Mouse (Mus musculus) MEL (cell line): ENCODE results near the gene Serpina3i. TPM values are rescaled to one million over a fixed set of nuclear protein-coding genes. Genes with fewer than 3 reads are reported as not detected.

Experiments
- DNase-seq: peaks from one replicate; pipeline ENCODE4 v3.0.0; 2011; ENCODE audit warnings: low read depth, low spot score
- H3K27ac ChIP-seq: 2 replicates; pipeline ENCODE4 v1.5.1; 2012; ENCODE audit warnings: low read depth, mild to moderate bottlenecking, control low read depth, low read length, moderate library complexity; ENCODE audit not compliant: control insufficient read depth
- H3K27me3 ChIP-seq, 2 experiments: fragments of 150-350 bp in 1 of 2; sonication (generic) in 1 of 2; 2 replicates each; pipeline ENCODE4 v1.6.1; 2012; ENCODE audit warnings: low read length in 2 of 2, mild to moderate bottlenecking in 2 of 2, improper control_type of control experiment in 1 of 2, moderate library complexity in 1 of 2; ENCODE audit not compliant: insufficient read depth in 2 of 2, control insufficient read depth in 1 of 2
- H3K36me3 ChIP-seq, 2 experiments: 2 replicates each; pipeline ENCODE4 v1.6.1; 2012 to 2014; ENCODE audit warnings: low read length in 2 of 2, improper control_type of control experiment in 1 of 2, inconsistent platforms in 1 of 2, mild to moderate bottlenecking in 1 of 2; ENCODE audit not compliant: insufficient read depth in 2 of 2, control insufficient read depth in 1 of 2
- H3K4me1 ChIP-seq, 2 experiments: fragments of 150-350 bp in 1 of 2; sonication (generic) in 1 of 2; 2 replicates each; pipeline ENCODE4 v1.6.1; 2012; ENCODE audit warnings: low read length in 2 of 2, improper control_type of control experiment in 1 of 2, mild to moderate bottlenecking in 1 of 2; ENCODE audit not compliant: insufficient read depth in 2 of 2, control insufficient read depth in 1 of 2
- H3K4me3 ChIP-seq, 2 experiments: fragments of 150-350 bp in 1 of 2; sonication (generic) in 1 of 2; 2 replicates each; pipeline ENCODE4 v1.5.1; 2012; ENCODE audit warnings: low read depth in 2 of 2, low read length in 2 of 2, mild to moderate bottlenecking in 2 of 2, moderate library complexity in 2 of 2, control low read depth in 1 of 2, improper control_type of control experiment in 1 of 2; ENCODE audit not compliant: control insufficient read depth in 1 of 2, insufficient read depth in 1 of 2
- H3K79me2 ChIP-seq: 2 replicates; pipeline ENCODE4 v1.6.1; 2012; ENCODE audit warnings: mild to moderate bottlenecking, low read length, moderate library complexity; ENCODE audit not compliant: control insufficient read depth, poor library complexity, insufficient read depth
- H3K9ac ChIP-seq: 2 replicates; pipeline ENCODE4 v1.6.1; 2012; ENCODE audit warnings: low read depth, mild to moderate bottlenecking, control low read depth, low read length, moderate library complexity; ENCODE audit not compliant: control insufficient read depth, poor library complexity, severe bottlenecking
- H3K9me3 ChIP-seq: fragments of 150-350 bp; sonication (generic); replicated peaks from 2 replicates; pipeline ENCODE4 v1.6.1; 2012; ENCODE audit warnings: mild to moderate bottlenecking, low read length, improper control_type of control experiment, moderate library complexity; ENCODE audit not compliant: insufficient read depth
- BHLHE40 ChIP-seq: IDR thresholded peaks from 2 replicates; pipeline ENCODE4 v1.6.1; 2012; ENCODE audit warnings: low read depth, mild to moderate bottlenecking, inconsistent platforms, low read length, improper control_type of control experiment, borderline replicate concordance
- CHD1 ChIP-seq: IDR thresholded peaks from 2 replicates; pipeline ENCODE4 v1.6.1; 2012; ENCODE audit warnings: low read depth, mild to moderate bottlenecking, inconsistent platforms, low read length, improper control_type of control experiment
- E2F4 ChIP-seq: IDR thresholded peaks from 2 replicates; pipeline ENCODE4 v1.6.1; 2011; ENCODE audit warnings: low read depth, low read length, improper control_type of control experiment, borderline replicate concordance
- GABPA ChIP-seq: IDR thresholded peaks from 2 replicates; pipeline ENCODE4 v1.6.1; 2012; ENCODE audit warnings: low read depth, mild to moderate bottlenecking, inconsistent platforms, low read length, improper control_type of control experiment, moderate library complexity
- HCFC1 ChIP-seq: IDR thresholded peaks from 2 replicates; pipeline ENCODE4 v1.6.1; 2012; ENCODE audit warnings: low read depth, mild to moderate bottlenecking, inconsistent platforms, low read length, improper control_type of control experiment, moderate library complexity
- MAX ChIP-seq: IDR thresholded peaks from 2 replicates; pipeline ENCODE4 v1.6.1; 2011; ENCODE audit warnings: low read length, improper control_type of control experiment
- MEF2A ChIP-seq: IDR thresholded peaks from 2 replicates; pipeline ENCODE4 v1.6.1; 2014; ENCODE audit warnings: low read depth, mild to moderate bottlenecking, inconsistent platforms, low read length, improper control_type of control experiment; ENCODE audit not compliant: poor library complexity, insufficient replicate concordance, severe bottlenecking; ENCODE audit errors: extremely low read depth
- MYB ChIP-seq: IDR thresholded peaks from 2 replicates; pipeline ENCODE4 v1.6.1; 2011; ENCODE audit warnings: mild to moderate bottlenecking, low read depth, low read length, improper control_type of control experiment
- NELFE ChIP-seq: IDR thresholded peaks from 2 replicates; pipeline ENCODE4 v1.6.1; 2011; ENCODE audit warnings: low read depth, low read length, improper control_type of control experiment
- POLR2AphosphoS2 ChIP-seq: IDR thresholded peaks from 2 replicates; pipeline ENCODE4 v1.6.1; 2011; ENCODE audit warnings: low read length, improper control_type of control experiment
- POLR2AphosphoS5 ChIP-seq: IDR thresholded peaks from 2 replicates; pipeline ENCODE4 v1.6.1; 2012; ENCODE audit warnings: low read depth, borderline replicate concordance, mild to moderate bottlenecking, inconsistent platforms, low read length, moderate library complexity, mixed read lengths
- RAD21 ChIP-seq: IDR thresholded peaks from 2 replicates; pipeline ENCODE4 v1.6.1; 2011; ENCODE audit warnings: mild to moderate bottlenecking, low read depth, low read length, improper control_type of control experiment
- ZMIZ1 ChIP-seq: IDR thresholded peaks from 2 replicates; pipeline ENCODE4 v1.6.1; 2012; ENCODE audit warnings: low read depth, mild to moderate bottlenecking, inconsistent platforms, low read length, improper control_type of control experiment, moderate library complexity
- polyA plus RNA-seq, 2 experiments: library from polyadenylated mRNA; stranded (reverse) in 1 of 2; unstranded in 1 of 2; fragments of >175 nt in 1 of 2; fragments of >200 nt in 1 of 2; gene quantifications; 2 replicates each; pipeline versions ENCODE4 v1.2.1 to v1.2.4; 2012; ENCODE audit warnings: low replicate concordance in 2 of 2, low read depth in 1 of 2; ENCODE audit not compliant: insufficient read length in 2 of 2, insufficient read depth in 1 of 2, missing spikeins in 1 of 2
- total RNA-seq: library from RNA; depleted of rRNA; stranded (reverse); fragments of 300-350 nt; gene quantifications from 2 replicates; pipeline ENCODE4 v1.2.3, GENCODE M21; 2012

The Serpina3i gene
- total and polyA plus RNA-seq, 3 experiments: not detected

- Histone ChIP-seq H3K9ac (no peak overlapping the region), H3K4me3 (no peak overlapping the region), H3K36me3 (no peaks in the 10 kb centered on the region), H3K79me2 (no peaks in the 10 kb centered on the region), H3K27me3 (no peaks in the 10 kb centered on the region), H3K4me1 (no peaks in the 10 kb centered on the region), H3K9me3 (no peaks in the 10 kb centered on the region), H3K27ac (no peak overlapping the region)
- TF ChIP-seq MEF2A (no peak), GABPA (no peak)
- DNase-seq: no peak
Measured at GRCm38 (mm10) chr12:104293963-104294362, 31.0 kb downstream of the Serpina3i start.

GRCm38 (mm10) chr12:104298049-104298448 lies 35.1 kb downstream of the Serpina3i start:
- Histone ChIP-seq H3K4me3 (no peak overlapping the region), H3K4me1 (no peaks in the 10 kb centered on the region), H3K9me3 (no peaks in the 10 kb centered on the region), H3K27ac (no peak overlapping the region), H3K9ac (no peak overlapping the region)
- TF ChIP-seq ZMIZ1 (no peak), MAX (no peak), E2F4 (no peak), POLR2AphosphoS5 (no peak), POLR2AphosphoS2 (no peak), RAD21 (no peak)
- TF ChIP-seq, all 39 proteins: peak for 0
- H3K36me3 ChIP-seq: no peaks in the 10 kb centered on the region
- H3K27me3 ChIP-seq: no peaks in the 10 kb centered on the region
- no peak for DNase-seq
- no peaks in the 10 kb centered on the region for H3K79me2 ChIP-seq

- Histone ChIP-seq H3K79me2 (no peaks in the 10 kb centered on the region), H3K4me1 (no peaks in the 10 kb centered on the region), H3K9ac (no peak overlapping the region), H3K27ac (no peak overlapping the region), H3K9me3 (no peaks in the 10 kb centered on the region), H3K27me3 (no peaks in the 10 kb centered on the region), H3K4me3 (no peak overlapping the region), H3K36me3 (no peaks in the 10 kb centered on the region)
- TF ChIP-seq BHLHE40: no peak
- TF ChIP-seq HCFC1: no peak
- no peak for TF ChIP-seq MEF2A
- no peak for TF ChIP-seq POLR2AphosphoS5
- no peak for TF ChIP-seq NELFE
- TF ChIP-seq CHD1: no peak
- TF ChIP-seq MYB: no peak
- no peak for DNase-seq
Measured at GRCm38 (mm10) chr12:104305991-104306390, 43.1 kb downstream of the Serpina3i start.
